Comparison of ENCODE assay signal across 28 mouse cellular contexts in genomic region chr3:117265790-117266189, GRCm38 (mm10).
A peak's percentile ranks its signal among the peaks of the same experiment; 100 is the strongest.
DNase-seq lines count a peak whose midpoint lies in the region; ATAC-seq and TF ChIP-seq lines count a peak whose summit lies in the region.
"Had no signal": no experiment of that assay in that cellular context is flagged by ENCODE, and none has a peak within 500 bp of the region (broad histone marks: within the 10 kb centered on the region; RNA-seq: fewer than 3 reads in every experiment).

No protein-coding gene starts in this region.

- H3K4me1 ChIP-seq in kidney, adult 2 months (ENCODE audit: control insufficient read depth, insufficient read depth, low read length): no peaks in the 10 kb centered on the region
- H3K4me1 ChIP-seq: embryonic facial prominence, embryonic 15.5 days; heart, embryonic 15.5 days; hindbrain, embryonic 13.5 days; midbrain, embryonic 15.5 days had no signal

- ATAC-seq in frontal cortex, adult (ENCODE audit: low TSS enrichment): peak; percentile 99
- ATAC-seq: activated CD4-positive, CD25-positive, alpha-beta regulatory T cell, adult 4 months; forebrain, embryonic 16.5 days; lung, postnatal 0 days; midbrain, embryonic 15.5 days had no signal

- H3K27ac ChIP-seq in kidney, adult 2 months (ENCODE audit: insufficient read depth, low read depth, low read length): no peak overlapping the region
- H3K27ac ChIP-seq: embryonic facial prominence, embryonic 15.5 days; gastrocnemius, adult 2 months; heart, embryonic 15.5 days; hindbrain, embryonic 13.5 days; layer of hippocampus, adult 2 months; limb, embryonic 10.5 days; macrophage; midbrain, embryonic 15.5 days had no signal

- peak; percentile 12 to 29 for DNase-seq in layer of hippocampus, adult 8-10 months (ENCODE audit: low spot score in 2 of 2)
- no peak for DNase-seq in layer of hippocampus, postnatal 14 days (ENCODE audit: low spot score in 2 of 2)
- DNase-seq in 3T3-L1 (ENCODE audit: low read depth, low spot score): peak; percentile 35
- DNase-seq in left cerebral cortex, postnatal 25 days (ENCODE audit: low spot score in 2 of 2): peak; percentile 38 to 93
- no peak for DNase-seq in kidney, adult 11 months
- no peak for DNase-seq in neural tube, embryonic 10.5 days (ENCODE audit: extremely low spot score, low spot score)
- no peak for DNase-seq in kidney, adult 2 months
- DNase-seq: adrenal gland, postnatal 10 days; cerebellum, adult 2 months; gastrocnemius, adult 2 months; heart, postnatal 36 days; kidney, adult 9 months; kidney, postnatal 14 days; liver; thymus, adult 18-20 months; thymus, postnatal 36 days had no signal

- WGBS in kidney, adult 2 months: 90% methylated on average over 9 of the region's 9 CpGs

- TF ChIP-seq CTCF in kidney, adult 2 months (conservative IDR thresholded peaks at IDR 0.05; ENCODE audit: insufficient read depth, insufficient read length, low read depth, low read length): no peak

- no peak for TF ChIP-seq POLR2A in kidney, adult 2 months (IDR thresholded peaks at IDR 0.05; ENCODE audit: low read depth, low read length)

- no peak overlapping the region for H3K4me3 ChIP-seq in kidney, adult 2 months (ENCODE audit: insufficient read depth, low read depth, low read length)
- H3K4me3 ChIP-seq: embryonic facial prominence, embryonic 15.5 days; gastrocnemius, adult 2 months; heart, embryonic 15.5 days; hindbrain, embryonic 13.5 days; layer of hippocampus, adult 2 months; limb, embryonic 10.5 days; midbrain, embryonic 15.5 days had no signal

- no peaks in the 10 kb centered on the region for H3K27me3 ChIP-seq in kidney, adult 2 months (replicated peaks; ENCODE audit: control insufficient read depth, insufficient read depth, low read length)
- H3K27me3 ChIP-seq: embryonic facial prominence, embryonic 15.5 days; heart, embryonic 15.5 days; hindbrain, embryonic 13.5 days; midbrain, embryonic 15.5 days had no signal

- H3K36me3 ChIP-seq in kidney, adult 2 months (ENCODE audit: control insufficient read depth, insufficient read depth, low read length): no peaks in the 10 kb centered on the region
- H3K36me3 ChIP-seq: embryonic facial prominence, embryonic 15.5 days; G1E; heart, embryonic 15.5 days; hindbrain, embryonic 13.5 days; limb, embryonic 10.5 days; midbrain, embryonic 15.5 days had no signal

- intact Hi-C loops in left cerebral cortex, postnatal 25 days (cut with DNase I): loop anchor here (10.0 kb wide), 1 partner anchor 111 kb away; no protein-coding TSS in a partner anchor

Comparison
In these comparisons a context has a peak if more than half of its experiments do, and no peak if none do; other contexts are left out.
1. DNase-seq: peak in layer of hippocampus, adult 8-10 months (2 of 2), 3T3-L1 (single experiment) and left cerebral cortex, postnatal 25 days (2 of 2); none in layer of hippocampus, postnatal 14 days (0 of 2), kidney, adult 11 months (single experiment), neural tube, embryonic 10.5 days (single experiment) and kidney, adult 2 months (single experiment).